In genomic region chr6:91076249-91076648, GRCm38 (mm10) we compare ENCODE assay signal across 8 mouse cellular contexts. TPM values are rescaled to one million over a fixed set of nuclear protein-coding genes. Genes with fewer than 3 reads are reported as not detected.
DNase-seq lines count a peak whose midpoint lies in the region; ATAC-seq lines count a peak whose summit lies in the region.

No protein-coding gene starts in this region.

- H3K9ac ChIP-seq in forebrain, embryonic 16.5 days (replicated peaks; ENCODE audit: low read depth, low read length): no peak overlapping the region
- H3K9ac ChIP-seq in heart, embryonic 16.5 days (ENCODE audit: low read length): no peak overlapping the region

- intact Hi-C loops in left cerebral cortex, postnatal 36 days (cut with DNase I): no loop called here

- 64% methylated on average over 9 of the region's 9 CpGs for WGBS in forebrain, embryonic 16.5 days
- 30% methylated on average over 9 of the region's 9 CpGs for WGBS in heart, embryonic 16.5 days

- peaks cover 13% of the 10 kb centered on the region; the same call in 1 of the 2 replicates for H3K36me3 ChIP-seq in forebrain, embryonic 16.5 days (ENCODE audit: control insufficient read depth, insufficient read depth)
- H3K36me3 ChIP-seq in heart, embryonic 16.5 days (ENCODE audit: control insufficient read depth, insufficient read depth): peaks cover 7% of the 10 kb centered on the region; the same call in 1 of the 2 replicates

- ATAC-seq in forebrain, embryonic 16.5 days: peak; percentile 78
- peak; percentile 93 for ATAC-seq in heart, embryonic 16.5 days (replicated peaks; ENCODE audit: extremely low read depth, insufficient read depth, low FRiP score)

- no peaks in the 10 kb centered on the region for H3K27me3 ChIP-seq in forebrain, embryonic 16.5 days (replicated peaks; ENCODE audit: control insufficient read depth, insufficient read depth, low read length)
- H3K27me3 ChIP-seq in heart, embryonic 16.5 days (ENCODE audit: control insufficient read depth, insufficient read depth, low read length): no peaks in the 10 kb centered on the region

- no peak overlapping the region for H3K4me3 ChIP-seq in forebrain, embryonic 16.5 days (replicated peaks; ENCODE audit: low read length)
- no peak overlapping the region for H3K4me3 ChIP-seq in heart, embryonic 16.5 days (ENCODE audit: low read length)

- H3K9me3 ChIP-seq in forebrain, embryonic 16.5 days (ENCODE audit: control insufficient read depth, low read length): no peaks in the 10 kb centered on the region
- no peaks in the 10 kb centered on the region for H3K9me3 ChIP-seq in heart, embryonic 16.5 days (replicated peaks; ENCODE audit: control insufficient read depth, low read length)

- no peak overlapping the region for H3K4me2 ChIP-seq in forebrain, embryonic 16.5 days (ENCODE audit: low read length)
- H3K4me2 ChIP-seq in heart, embryonic 16.5 days (ENCODE audit: low read depth, low read length): peak overlapping the region; percentile 22; the same call in 1 of the 2 replicates

- peaks cover 4% of the 10 kb centered on the region; the same call in 1 of the 2 replicates for H3K4me1 ChIP-seq in forebrain, embryonic 16.5 days (replicated peaks; ENCODE audit: control insufficient read depth, insufficient read depth, low read length)
- H3K4me1 ChIP-seq in heart, embryonic 16.5 days (ENCODE audit: control insufficient read depth, insufficient read depth, low read length): peaks cover 14% of the 10 kb centered on the region

- DNase-seq in MN1 (ENCODE audit: low spot score): peak; percentile 90
- peak; percentile 86 for DNase-seq in adrenal gland, adult 2 months
- peak; percentile 75 to 84 for DNase-seq in left cerebral cortex, postnatal 36 days (ENCODE audit: low spot score in 2 of 2)
- DNase-seq in telencephalon, adult 2 months (ENCODE audit: low read depth, low spot score): peak; percentile 95
- no peak for DNase-seq in c-Kit-positive CD71-positive TER-119-positive erythroid progenitor cells, embryonic 14.5 days (ENCODE audit: low spot score)
- no peak for DNase-seq in thymus, postnatal 25 days

- H3K27ac ChIP-seq in forebrain, embryonic 16.5 days (ENCODE audit: low read length): peak overlapping the region; percentile 42
- H3K27ac ChIP-seq in heart, embryonic 16.5 days (ENCODE audit: low read length): peak overlapping the region; percentile 78

RNA-seq across cellular contexts. Expression of gene Nup210, which starts 40.4 kb away (rescaled TPM):
- 1 to 10 TPM; 4.1 to 4.5 TPM for total RNA-seq in adrenal gland, adult 2 months (2021)
- 6.3 and 6.7 TPM in 2 replicates for polyA plus RNA-seq in adrenal gland, adult 2 months (2012; rRNA removed)
- 18.4 and 21.1 TPM in 2 replicates for polyA plus RNA-seq in forebrain, embryonic 16.5 days (2015; fragmentation: Nextera tagmentation; extraction: Ambion mirVana)
- 10.9 and 11.2 TPM in 2 replicates for polyA plus RNA-seq in heart, embryonic 16.5 days (2015; fragmentation: Nextera tagmentation; extraction: Ambion mirVana)
- 10 to 100 TPM; 24.8 to 27.7 TPM for total RNA-seq in left cerebral cortex, postnatal 36 days (2021)

Comparison
In these comparisons a context has a peak if more than half of its experiments do, and no peak if none do; other contexts are left out.
1. DNase-seq: peak in MN1 (single experiment), adrenal gland, adult 2 months (single experiment), left cerebral cortex, postnatal 36 days (2 of 2) and telencephalon, adult 2 months (single experiment); none in c-Kit-positive CD71-positive TER-119-positive erythroid progenitor cells, embryonic 14.5 days (single experiment) and thymus, postnatal 25 days (single experiment).